Comparison of ENCODE assay signal across 24 mouse cellular contexts in genomic region chr9:37808976-37809375, GRCm38 (mm10). TPM values are rescaled to one million over a fixed set of nuclear protein-coding genes. Genes with fewer than 3 reads are reported as not detected.
A peak's percentile ranks its signal among the peaks of the same experiment; 100 is the strongest.
DNase-seq lines count a peak whose midpoint lies in the region; ATAC-seq lines count a peak whose summit lies in the region.
"Had no signal": no experiment of that assay in that cellular context is flagged by ENCODE, and none has a peak within 500 bp of the region (broad histone marks: within the 10 kb centered on the region; RNA-seq: fewer than 3 reads in every experiment).

No protein-coding gene starts in this region.

- no peaks in the 10 kb centered on the region for H3K27me3 ChIP-seq in forebrain, embryonic 14.5 days (replicated peaks; ENCODE audit: control insufficient read depth, insufficient read depth, low read length)
- no peaks in the 10 kb centered on the region for H3K27me3 ChIP-seq in forebrain, embryonic 11.5 days (ENCODE audit: control insufficient read depth, insufficient read depth, low read length)
- no peaks in the 10 kb centered on the region for H3K27me3 ChIP-seq in embryonic facial prominence, embryonic 10.5 days (replicated peaks; ENCODE audit: low read depth, poor library complexity, severe bottlenecking)
- H3K27me3 ChIP-seq: embryonic facial prominence, embryonic 15.5 days; forebrain, embryonic 12.5 days; liver, embryonic 12.5 days; lung, embryonic 15.5 days; neural tube, embryonic 13.5 days had no signal

- WGBS in forebrain, embryonic 14.5 days, result 87% methylated on average over 2 of the region's 2 CpGs
- WGBS in forebrain, embryonic 11.5 days, result 91% methylated on average over 2 of the region's 2 CpGs
- 94% methylated on average over 2 of the region's 2 CpGs for WGBS in embryonic facial prominence, embryonic 10.5 days

- no peak overlapping the region for H3K4me3 ChIP-seq in forebrain, embryonic 14.5 days (ENCODE audit: low read depth, low read length)
- no peak overlapping the region for H3K4me3 ChIP-seq in forebrain, embryonic 11.5 days (ENCODE audit: low read depth, low read length)
- H3K4me3 ChIP-seq in embryonic facial prominence, embryonic 10.5 days, result no peak overlapping the region
- H3K4me3 ChIP-seq: embryonic facial prominence, embryonic 15.5 days; forebrain, embryonic 12.5 days; liver, embryonic 12.5 days; lung, embryonic 15.5 days; neural tube, embryonic 13.5 days had no signal

- H3K27ac ChIP-seq in forebrain, embryonic 14.5 days (ENCODE audit: low read depth, low read length), result no peak overlapping the region
- H3K27ac ChIP-seq in forebrain, embryonic 11.5 days (ENCODE audit: low read depth, low read length), result no peak overlapping the region
- H3K27ac ChIP-seq in embryonic facial prominence, embryonic 10.5 days (replicated peaks), result no peak overlapping the region
- H3K27ac ChIP-seq: embryonic facial prominence, embryonic 15.5 days; forebrain, embryonic 12.5 days; kidney, postnatal 0 days; liver, embryonic 12.5 days; lung, embryonic 15.5 days; neural tube, embryonic 13.5 days had no signal

- no peaks in the 10 kb centered on the region for H3K4me1 ChIP-seq in forebrain, embryonic 14.5 days (ENCODE audit: control insufficient read depth, insufficient read depth, low read length)
- H3K4me1 ChIP-seq in forebrain, embryonic 11.5 days (replicated peaks; ENCODE audit: control insufficient read depth, insufficient read depth, low read length), result no peaks in the 10 kb centered on the region
- H3K4me1 ChIP-seq in embryonic facial prominence, embryonic 10.5 days, result no peaks in the 10 kb centered on the region
- H3K4me1 ChIP-seq: embryonic facial prominence, embryonic 15.5 days; forebrain, embryonic 12.5 days; liver, embryonic 12.5 days; lung, embryonic 15.5 days; neural tube, embryonic 13.5 days had no signal

- no peaks in the 10 kb centered on the region for H3K9me3 ChIP-seq in forebrain, embryonic 14.5 days (replicated peaks; ENCODE audit: control insufficient read depth, low read length)
- no peaks in the 10 kb centered on the region for H3K9me3 ChIP-seq in forebrain, embryonic 11.5 days (ENCODE audit: control insufficient read depth, low read length)
- H3K9me3 ChIP-seq in embryonic facial prominence, embryonic 10.5 days, result no peaks in the 10 kb centered on the region
- H3K9me3 ChIP-seq: embryonic facial prominence, embryonic 15.5 days; forebrain, embryonic 12.5 days; liver, embryonic 12.5 days; lung, embryonic 15.5 days; neural tube, embryonic 13.5 days had no signal

- H3K4me2 ChIP-seq in forebrain, embryonic 14.5 days (ENCODE audit: low read length), result no peak overlapping the region
- H3K4me2 ChIP-seq in forebrain, embryonic 11.5 days (ENCODE audit: low read depth, low read length, severe bottlenecking), result no peak overlapping the region
- H3K4me2 ChIP-seq: embryonic facial prominence, embryonic 15.5 days; forebrain, embryonic 12.5 days; liver, embryonic 12.5 days; lung, embryonic 15.5 days; neural tube, embryonic 13.5 days had no signal

- H3K9ac ChIP-seq in forebrain, embryonic 14.5 days (ENCODE audit: low read length), result no peak overlapping the region
- H3K9ac ChIP-seq in forebrain, embryonic 11.5 days (ENCODE audit: low read length), result no peak overlapping the region
- H3K9ac ChIP-seq: embryonic facial prominence, embryonic 15.5 days; forebrain, embryonic 12.5 days; liver, embryonic 12.5 days; lung, embryonic 15.5 days; neural tube, embryonic 13.5 days had no signal

- DNase-seq in forebrain, embryonic 14.5 days (ENCODE audit: low spot score), result peak; percentile 8
- no peak for DNase-seq in forebrain, embryonic 11.5 days (ENCODE audit: low spot score)
- DNase-seq in kidney, postnatal 4 days, result peak; percentile 12 to 24
- DNase-seq in kidney, postnatal 36 days, result no peak
- peak; percentile 59 for DNase-seq in 3T3-L1 (ENCODE audit: low read depth, low spot score)
- peak; percentile 50 for DNase-seq in adrenal gland, adult 8-10 months
- DNase-seq in embryonic facial prominence, embryonic 10.5 days (ENCODE audit: low spot score), result no peak
- no peak for DNase-seq in thymus, postnatal 0 days (ENCODE audit: low spot score)
- DNase-seq: cerebellum, adult 11-12 months had no signal

- no peaks in the 10 kb centered on the region for H3K36me3 ChIP-seq in forebrain, embryonic 14.5 days (ENCODE audit: control insufficient read depth, insufficient read depth, low read length)
- H3K36me3 ChIP-seq in forebrain, embryonic 11.5 days (ENCODE audit: control insufficient read depth, insufficient read depth, low read length), result no peaks in the 10 kb centered on the region
- no peaks in the 10 kb centered on the region for H3K36me3 ChIP-seq in embryonic facial prominence, embryonic 10.5 days (replicated peaks)
- H3K36me3 ChIP-seq: embryonic facial prominence, embryonic 15.5 days; forebrain, embryonic 12.5 days; liver, embryonic 12.5 days; lung, embryonic 15.5 days; neural tube, embryonic 13.5 days had no signal

- ATAC-seq in forebrain, embryonic 14.5 days, result no peak
- ATAC-seq in forebrain, embryonic 11.5 days (replicated peaks; ENCODE audit: low FRiP score), result no peak
- ATAC-seq: inflammation-experienced regulatory T-cells, adult 6 months; liver, embryonic 12.5 days had no signal

RNA-seq across cellular contexts. Expression of gene Olfr876, which starts 6.1 kb away (rescaled TPM):
- polyA plus RNA-seq in forebrain, embryonic 14.5 days (2014; fragmentation: Nextera tagmentation; extraction: Ambion mirVana), result not detected in 2 replicates
- polyA plus RNA-seq in forebrain, embryonic 11.5 days (2014; fragmentation: Nextera tagmentation; extraction: Ambion mirVana), result not detected in 2 replicates
- not detected for total RNA-seq in adrenal gland, adult 8-10 months (2022)
- not detected in 2 replicates for polyA plus RNA-seq in embryonic facial prominence, embryonic 10.5 days (2016; fragmentation: Nextera tagmentation; extraction: Ambion mirVana)
- not detected in 2 replicates for polyA plus RNA-seq in thymus, postnatal 0 days (2015; fragmentation: Nextera tagmentation; extraction: Ambion mirVana)
- total RNA-seq: gastrocnemius, adult 8-10 months; heart, adult 8-10 months; hematopoietic stem cell, adult 5-6 weeks; layer of hippocampus, postnatal 10 days; left cerebral cortex, postnatal 14 days; megakaryocyte, adult 5-6 weeks; monocyte, adult 5-6 weeks had no signal
- polyA plus RNA-seq: forebrain, embryonic 12.5 days; inflammation-experienced regulatory T-cells, adult 6 months; kidney, postnatal 0 days; liver, embryonic 12.5 days; lung, embryonic 15.5 days; neural tube, embryonic 13.5 days; testis, adult 2 months had no signal

RNA-seq across cellular contexts. Expression of gene Olfr875, which starts 37.3 kb away (rescaled TPM):
- polyA plus RNA-seq in forebrain, embryonic 14.5 days (2014; fragmentation: Nextera tagmentation; extraction: Ambion mirVana), result not detected in 2 replicates
- not detected in 2 replicates for polyA plus RNA-seq in forebrain, embryonic 11.5 days (2014; fragmentation: Nextera tagmentation; extraction: Ambion mirVana)
- total RNA-seq in adrenal gland, adult 8-10 months (2022), result not detected
- polyA plus RNA-seq in embryonic facial prominence, embryonic 10.5 days (2016; fragmentation: Nextera tagmentation; extraction: Ambion mirVana), result not detected in 2 replicates
- polyA plus RNA-seq in thymus, postnatal 0 days (2015; fragmentation: Nextera tagmentation; extraction: Ambion mirVana), result not detected in 2 replicates
- total RNA-seq: gastrocnemius, adult 8-10 months; heart, adult 8-10 months; hematopoietic stem cell, adult 5-6 weeks; layer of hippocampus, postnatal 10 days; left cerebral cortex, postnatal 14 days; megakaryocyte, adult 5-6 weeks; monocyte, adult 5-6 weeks had no signal
- polyA plus RNA-seq: forebrain, embryonic 12.5 days; inflammation-experienced regulatory T-cells, adult 6 months; liver, embryonic 12.5 days; lung, embryonic 15.5 days; neural tube, embryonic 13.5 days had no signal

RNA-seq across cellular contexts. Expression of gene Olfr877, which starts 45.1 kb away (rescaled TPM):
- not detected in 2 replicates for polyA plus RNA-seq in forebrain, embryonic 14.5 days (2014; fragmentation: Nextera tagmentation; extraction: Ambion mirVana)
- polyA plus RNA-seq in forebrain, embryonic 11.5 days (2014; fragmentation: Nextera tagmentation; extraction: Ambion mirVana), result 0.12 TPM in 1 of 2 replicates, not detected in the other
- total RNA-seq in adrenal gland, adult 8-10 months (2022), result not detected
- not detected in 2 replicates for polyA plus RNA-seq in embryonic facial prominence, embryonic 10.5 days (2016; fragmentation: Nextera tagmentation; extraction: Ambion mirVana)
- polyA plus RNA-seq in thymus, postnatal 0 days (2015; fragmentation: Nextera tagmentation; extraction: Ambion mirVana), result not detected in 2 replicates
- total RNA-seq: gastrocnemius, adult 8-10 months; heart, adult 8-10 months; hematopoietic stem cell, adult 5-6 weeks; layer of hippocampus, postnatal 10 days; megakaryocyte, adult 5-6 weeks; monocyte, adult 5-6 weeks had no signal
- polyA plus RNA-seq: forebrain, embryonic 12.5 days; kidney, postnatal 0 days; liver, embryonic 12.5 days; lung, embryonic 15.5 days; neural tube, embryonic 13.5 days; testis, adult 2 months had no signal

Comparison
In these comparisons a context has a peak if more than half of its experiments do, and no peak if none do; other contexts are left out.
1. DNase-seq: peak in forebrain, embryonic 14.5 days (single experiment), kidney, postnatal 4 days (2 of 2), 3T3-L1 (single experiment) and adrenal gland, adult 8-10 months (single experiment); none in forebrain, embryonic 11.5 days (single experiment), kidney, postnatal 36 days (0 of 2), embryonic facial prominence, embryonic 10.5 days (single experiment) and thymus, postnatal 0 days (single experiment).